Mouse (Mus musculus): Measurements from ENCODE around the gene Tsr1.

Gene Tsr1

GRCm38 (mm10) chr11:74898517-74898827 lies 601 bp downstream of the Tsr1 start:
- DNase-seq (ENCODE audit: low spot score) = no peak

GRCm38 (mm10) chr11:74901555-74901954 lies 3.7 kb downstream of the Tsr1 start:
- DNase-seq (ENCODE audit: low spot score) = no peak

GRCm38 (mm10) chr11:74902416-74902815 lies 4.5 kb downstream of the Tsr1 start:
- no peak for DNase-seq (ENCODE audit: low spot score)

- DNase-seq (ENCODE audit: low spot score) = no peak
These were observed 10.0 kb downstream of the Tsr1 start for GRCm38 (mm10) chr11:74907850-74908249.

- DNase-seq (ENCODE audit: low spot score) = no peak
These were observed 10.9 kb downstream of the Tsr1 start for GRCm38 (mm10) chr11:74908618-74909399.

- DNase-seq (ENCODE audit: low spot score) = no peak
These were observed 12.1 kb downstream of the Tsr1 start for GRCm38 (mm10) chr11:74909978-74910377.

- no peak for DNase-seq (ENCODE audit: low spot score)
These were observed 14.6 kb downstream of the Tsr1 start for GRCm38 (mm10) chr11:74912492-74912891.

- DNase-seq (ENCODE audit: low spot score) = no peak
These were observed 21.4 kb downstream of the Tsr1 start for GRCm38 (mm10) chr11:74919249-74919648.

- peak; percentile 51 for DNase-seq (ENCODE audit: low spot score)
These were observed 26.3 kb downstream of the Tsr1 start for GRCm38 (mm10) chr11:74924149-74924548.

- DNase-seq (ENCODE audit: low spot score) = peak; percentile 85
These were observed 27.9 kb downstream of the Tsr1 start, which contains the start of the genes Smg6 and Srr for GRCm38 (mm10) chr11:74925577-74926387. Gene Smg6, plus strand, starts transcription at chr11:74925823. Gene Srr, minus strand, starts transcription at chr11:74925948.

- DNase-seq (ENCODE audit: low spot score) = peak; percentile 51
These were observed 28.6 kb downstream of the Tsr1 start for GRCm38 (mm10) chr11:74926388-74927005.

GRCm38 (mm10) chr11:74927236-74927725 lies 29.4 kb downstream of the Tsr1 start:
- no peak for DNase-seq (ENCODE audit: low spot score)

- no peak for DNase-seq (ENCODE audit: low spot score)
These were observed 31.2 kb downstream of the Tsr1 start for GRCm38 (mm10) chr11:74929111-74929510.

- DNase-seq (ENCODE audit: low spot score) = no peak
These were observed 32.5 kb downstream of the Tsr1 start for GRCm38 (mm10) chr11:74930391-74930790.

- DNase-seq (ENCODE audit: low spot score) = no peak
These were observed 48.5 kb downstream of the Tsr1 start for GRCm38 (mm10) chr11:74946348-74946747.

GRCm38 (mm10) chr11:74954901-74955300 lies 57.0 kb downstream of the Tsr1 start:
- DNase-seq (ENCODE audit: low spot score) = no peak

GRCm38 (mm10) chr11:74956006-74956405 lies 58.1 kb downstream of the Tsr1 start:
- no peak for DNase-seq (ENCODE audit: low spot score)

- no peak for DNase-seq (ENCODE audit: low spot score)
These were observed 59.7 kb downstream of the Tsr1 start for GRCm38 (mm10) chr11:74957600-74957999.
